Mouse (Mus musculus) lung, embryonic 14.5 days (tissue): ENCODE data around the gene Zcchc24. TPM values are rescaled to one million over a fixed set of nuclear protein-coding genes. Genes with fewer than 3 reads are reported as not detected.

Experiments
- ATAC-seq: fragments of 200-750 bp; cut with Nextera tagmentation; 2 replicates; pipeline ENCODE4 v1.8.0; 2017; ENCODE audit warnings: mild to moderate bottlenecking, moderate TSS enrichment, moderate library complexity; ENCODE audit not compliant: insufficient read depth
- DNase-seq: peaks from one replicate; pipeline ENCODE4 v3.0.0-alpha.2; 2015
- H3K27ac ChIP-seq: fragments of 300-500 bp; sonication (generic); 2 replicates; pipeline ENCODE4 v1.5.1; 2014; ENCODE audit warnings: low read depth, mild to moderate bottlenecking, moderate library complexity
- H3K27me3 ChIP-seq: fragments of 300-500 bp; sonication (generic); 2 replicates; pipeline ENCODE4 v1.6.1; 2014; ENCODE audit warnings: low read length, control low read depth; ENCODE audit not compliant: insufficient read depth
- H3K36me3 ChIP-seq: fragments of 300-500 bp; sonication (generic); 2 replicates; pipeline ENCODE4 v1.6.1; 2014; ENCODE audit warnings: control low read depth; ENCODE audit not compliant: insufficient read depth
- H3K4me1 ChIP-seq: fragments of 300-500 bp; sonication (generic); 2 replicates; pipeline ENCODE4 v1.6.1; 2014; ENCODE audit warnings: antibody characterized with exemption, control low read depth; ENCODE audit not compliant: insufficient read depth
- H3K4me2 ChIP-seq: fragments of 300-500 bp; sonication (generic); 2 replicates; pipeline ENCODE4 v1.6.1; 2014; ENCODE audit warnings: mild to moderate bottlenecking
- H3K4me3 ChIP-seq: fragments of 300-500 bp; sonication (generic); 2 replicates; pipeline ENCODE4 v1.5.1; 2014; ENCODE audit warnings: low read depth, low read length
- H3K9ac ChIP-seq: fragments of 300-500 bp; sonication (generic); 2 replicates; pipeline ENCODE4 v1.6.1; 2014
- H3K9me3 ChIP-seq: fragments of 300-500 bp; sonication (generic); 2 replicates; pipeline ENCODE4 v1.6.1; 2016; ENCODE audit warnings: low read depth, low read length, control low read depth
- CTCF ChIP-seq: IDR thresholded peaks from 2 replicates; pipeline ENCODE4 v1.5.1; 2016; ENCODE audit warnings: antibody characterized with exemption, low read depth
- WGBS: fragments of 180-500 bp; shearing (Covaris S2); extraction: QIAGEN DNeasy Blood & Tissue Kit; methylation state at CpG from one replicate; pipeline ENCODE4 v1.1.7; 2014; 5-methylcytosine and 5-hydroxymethylcytosine counted together
- polyA plus RNA-seq: library from polyadenylated mRNA; unstranded; fragments of >200 nt; fragmentation: Nextera tagmentation; extraction: Ambion mirVana; gene quantifications from 2 replicates; pipeline ENCODE4 v1.2.1, GENCODE M21; 2014

Zcchc24 gene
- polyA plus RNA-seq, 1 experiment from 2014 or later, result 29.8 TPM

- Histone ChIP-seq H3K4me2 (no peak overlapping the region), H3K27me3 (no peaks in the 10 kb centered on the region), H3K36me3 (peaks cover 39% of the 10 kb centered on the region), H3K27ac (no peak overlapping the region), H3K9me3 (no peaks in the 10 kb centered on the region), H3K4me1 (peaks cover 34% of the 10 kb centered on the region), H3K9ac (no peak overlapping the region), H3K4me3 (no peak overlapping the region)
- no peak for ATAC-seq
- no peak for DNase-seq
- 20% methylated on average over 4 of the region's 4 CpGs for WGBS
- no peak for TF ChIP-seq CTCF
Observed at GRCm38 (mm10) chr14:25755541-25755940, 13.3 kb downstream of the Zcchc24 start.

- ATAC-seq (no peak), DNase-seq (no peak)
- 47% methylated on average over 19 of the region's 19 CpGs for WGBS
- H3K4me2 ChIP-seq, result no peak overlapping the region
- no peak overlapping the region for H3K4me3 ChIP-seq
- H3K9me3 ChIP-seq, result no peaks in the 10 kb centered on the region
- H3K27ac ChIP-seq, result no peak overlapping the region
- TF ChIP-seq CTCF, result no peak
- peaks cover 43% of the 10 kb centered on the region for H3K36me3 ChIP-seq
- H3K27me3 ChIP-seq, result no peaks in the 10 kb centered on the region
- H3K4me1 ChIP-seq, result peaks cover 32% of the 10 kb centered on the region
- H3K9ac ChIP-seq, result no peak overlapping the region
Observed at GRCm38 (mm10) chr14:25754531-25755484, 14.0 kb downstream of the Zcchc24 start.

GRCm38 (mm10) chr14:25753021-25753420, 15.8 kb downstream of the Zcchc24 start:
- Histone ChIP-seq H3K4me2 (no peak overlapping the region), H3K9me3 (no peaks in the 10 kb centered on the region), H3K4me1 (peaks cover 28% of the 10 kb centered on the region), H3K9ac (no peak overlapping the region), H3K36me3 (peaks cover 43% of the 10 kb centered on the region), H3K4me3 (no peak overlapping the region), H3K27ac (no peak overlapping the region), H3K27me3 (no peaks in the 10 kb centered on the region)
- no peak for ATAC-seq
- DNase-seq, result no peak
- no peak for TF ChIP-seq CTCF
- 54% methylated on average over 5 of the region's 5 CpGs for WGBS

DNA sequence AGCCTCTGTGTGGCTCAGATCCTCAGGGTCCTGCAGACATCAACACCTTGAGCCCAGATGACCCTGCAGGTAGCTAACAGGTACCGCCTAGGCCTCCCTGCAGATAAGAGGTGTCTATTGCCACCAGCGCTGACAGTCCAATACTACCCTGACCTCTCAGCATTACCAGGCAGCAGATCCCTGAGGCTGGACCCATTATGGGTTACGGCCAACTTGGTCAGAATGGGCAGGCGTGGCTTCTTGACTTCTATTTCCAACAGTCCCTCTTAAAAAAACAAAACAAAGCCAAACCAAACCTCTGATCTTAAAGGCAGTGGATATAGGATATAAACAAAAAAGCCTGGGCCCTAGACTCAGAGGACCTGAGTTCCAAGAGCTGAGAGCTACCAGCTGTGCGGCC, 17.8 kb downstream of the Zcchc24 start:
- ATAC-seq, result no peak
- no peak overlapping the region for H3K9ac ChIP-seq
- peaks cover 20% of the 10 kb centered on the region for H3K4me1 ChIP-seq
- H3K9me3 ChIP-seq, result no peaks in the 10 kb centered on the region
- H3K27ac ChIP-seq, result no peak overlapping the region
- no peak overlapping the region for H3K4me3 ChIP-seq
- no peak overlapping the region for H3K4me2 ChIP-seq
- H3K36me3 ChIP-seq, result peaks cover 47% of the 10 kb centered on the region
- H3K27me3 ChIP-seq, result no peaks in the 10 kb centered on the region
- DNase-seq, result no peak
- WGBS, result 85% methylated on average over 5 of the region's 5 CpGs
- TF ChIP-seq CTCF, result no peak

DNA sequence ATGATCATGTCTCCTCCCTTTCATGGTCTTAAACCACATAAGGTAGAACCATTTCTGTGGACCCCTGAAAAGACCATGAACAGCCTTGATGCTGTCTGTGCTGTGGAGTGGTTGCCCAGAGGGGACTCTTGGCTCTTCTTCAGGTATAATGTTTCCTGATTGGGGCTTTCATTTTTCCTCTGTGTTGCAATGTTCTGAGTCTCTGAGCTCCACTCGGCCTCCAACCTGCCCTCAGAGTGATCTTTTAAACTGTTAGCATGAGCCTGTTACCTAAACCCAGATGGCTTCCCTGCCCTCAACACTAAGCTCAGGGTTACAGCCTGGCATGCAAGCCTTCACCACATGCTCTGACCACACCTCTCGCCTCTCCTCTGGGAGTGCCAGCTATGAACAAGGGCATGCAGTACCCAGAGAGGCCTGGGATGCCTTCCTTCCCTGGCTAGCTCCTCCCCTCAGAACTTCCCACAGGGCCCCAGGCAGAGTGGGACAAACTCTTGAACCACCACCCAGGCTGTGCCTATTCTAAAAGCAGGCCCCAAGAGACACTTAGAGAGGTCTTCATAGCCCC, 18.3 kb downstream of the Zcchc24 start:
- Histone ChIP-seq H3K36me3 (peaks cover 42% of the 10 kb centered on the region), H3K9ac (no peak overlapping the region), H3K9me3 (no peaks in the 10 kb centered on the region), H3K4me3 (no peak overlapping the region), H3K4me2 (no peak overlapping the region), H3K27me3 (no peaks in the 10 kb centered on the region), H3K27ac (no peak overlapping the region), H3K4me1 (peaks cover 17% of the 10 kb centered on the region)
- ATAC-seq (no peak), DNase-seq (no peak)
- 69% methylated on average over 2 of the region's 2 CpGs for WGBS
- no peak for TF ChIP-seq CTCF

- H3K27me3 ChIP-seq, result no peaks in the 10 kb centered on the region
- no peaks in the 10 kb centered on the region for H3K9me3 ChIP-seq
- peaks cover 14% of the 10 kb centered on the region for H3K4me1 ChIP-seq
- no peak overlapping the region for H3K4me2 ChIP-seq
- DNase-seq (peak; percentile 46), ATAC-seq (no peak)
- peaks cover 30% of the 10 kb centered on the region for H3K36me3 ChIP-seq
- no peak overlapping the region for H3K9ac ChIP-seq
- WGBS, result 41% methylated on average over 13 of the region's 13 CpGs
- H3K4me3 ChIP-seq, result no peak overlapping the region
- peak overlapping the region; percentile 6; the same call in 1 of the 2 replicates for H3K27ac ChIP-seq
- no peak for TF ChIP-seq CTCF
Observed at GRCm38 (mm10) chr14:25749143-25749909, 19.5 kb downstream of the Zcchc24 start.
